Mouse (Mus musculus) neural tube, embryonic 13.5 days (tissue): ENCODE data around the gene Shc1. TPM values are rescaled to one million over a fixed set of nuclear protein-coding genes. Genes with fewer than 3 reads are reported as not detected.

Experiments used
- ATAC-seq: fragments of 200-750 bp; cut with Nextera tagmentation; 2 replicates; pipeline ENCODE4 v1.8.0; 2017; ENCODE audit warnings: low read depth, mild to moderate bottlenecking, moderate TSS enrichment, moderate library complexity
- H3K27ac ChIP-seq: fragments of 300-500 bp; sonication (generic); replicated peaks from 2 replicates; pipeline ENCODE4 v1.5.1; 2015; ENCODE audit warnings: moderate library complexity, mild to moderate bottlenecking, inconsistent platforms
- H3K27me3 ChIP-seq: fragments of 300-500 bp; sonication (generic); 2 replicates; pipeline ENCODE4 v1.6.1; 2015; ENCODE audit warnings: mild to moderate bottlenecking, inconsistent platforms
- H3K36me3 ChIP-seq: fragments of 300-500 bp; sonication (generic); 2 replicates; pipeline ENCODE4 v1.6.1; 2015; ENCODE audit warnings: mild to moderate bottlenecking, inconsistent platforms
- H3K4me1 ChIP-seq: fragments of 300-500 bp; sonication (generic); replicated peaks from 2 replicates; pipeline ENCODE4 v1.6.1; 2015; ENCODE audit warnings: inconsistent platforms
- H3K4me2 ChIP-seq: fragments of 300-500 bp; sonication (generic); 2 replicates; pipeline ENCODE4 v1.6.1; 2015; ENCODE audit warnings: inconsistent platforms, mild to moderate bottlenecking, moderate library complexity
- H3K4me3 ChIP-seq: fragments of 300-500 bp; sonication (generic); 2 replicates; pipeline ENCODE4 v1.5.1; 2015; ENCODE audit warnings: mild to moderate bottlenecking, inconsistent platforms
- H3K9ac ChIP-seq: fragments of 300-500 bp; sonication (generic); 2 replicates; pipeline ENCODE4 v1.6.1; 2015; ENCODE audit warnings: moderate library complexity, mild to moderate bottlenecking, inconsistent platforms
- H3K9me3 ChIP-seq: fragments of 300-500 bp; sonication (generic); 2 replicates; pipeline ENCODE4 v1.6.1; 2016; ENCODE audit warnings: inconsistent platforms
- WGBS: fragments of 180-500 bp; shearing (Covaris S2); methylation state at CpG from one replicate; pipeline ENCODE4 v1.1.7; 2015; 5-methylcytosine and 5-hydroxymethylcytosine counted together
- polyA plus RNA-seq: library from polyadenylated mRNA; unstranded; fragments of >200 nt; fragmentation: Nextera tagmentation; extraction: Ambion mirVana; gene quantifications from 2 replicates; pipeline ENCODE4 v1.2.1, GENCODE M21; 2015

Gene Shc1
- polyA plus RNA-seq = 41.8 and 45.1 TPM in 2 replicates

GRCm38 (mm10) chr3:89418170-89418860 is at the start of gene Shc1, which contains the start of gene Cks1b:
Gene Shc1 (plus strand): TSS chr3:89418443.
Gene Cks1b (minus strand): TSS chr3:89418383.
- no peaks in the 10 kb centered on the region for H3K27me3 ChIP-seq
- H3K9me3 ChIP-seq = no peaks in the 10 kb centered on the region
- H3K4me3 ChIP-seq = peak within 1 kb of the TSS; percentile 51
- peak within 1 kb of the TSS; percentile 79 for H3K9ac ChIP-seq
- under 1% methylated on average over 39 of the region's 39 CpGs for WGBS
- H3K4me1 ChIP-seq = peaks cover 61% of the 10 kb centered on the region
- peak; percentile 95 for ATAC-seq
- peak within 1 kb of the TSS; percentile 89 for H3K4me2 ChIP-seq
- peak within 1 kb of the TSS; percentile 86 for H3K27ac ChIP-seq
- peaks cover 25% of the 10 kb centered on the region for H3K36me3 ChIP-seq

DNA sequence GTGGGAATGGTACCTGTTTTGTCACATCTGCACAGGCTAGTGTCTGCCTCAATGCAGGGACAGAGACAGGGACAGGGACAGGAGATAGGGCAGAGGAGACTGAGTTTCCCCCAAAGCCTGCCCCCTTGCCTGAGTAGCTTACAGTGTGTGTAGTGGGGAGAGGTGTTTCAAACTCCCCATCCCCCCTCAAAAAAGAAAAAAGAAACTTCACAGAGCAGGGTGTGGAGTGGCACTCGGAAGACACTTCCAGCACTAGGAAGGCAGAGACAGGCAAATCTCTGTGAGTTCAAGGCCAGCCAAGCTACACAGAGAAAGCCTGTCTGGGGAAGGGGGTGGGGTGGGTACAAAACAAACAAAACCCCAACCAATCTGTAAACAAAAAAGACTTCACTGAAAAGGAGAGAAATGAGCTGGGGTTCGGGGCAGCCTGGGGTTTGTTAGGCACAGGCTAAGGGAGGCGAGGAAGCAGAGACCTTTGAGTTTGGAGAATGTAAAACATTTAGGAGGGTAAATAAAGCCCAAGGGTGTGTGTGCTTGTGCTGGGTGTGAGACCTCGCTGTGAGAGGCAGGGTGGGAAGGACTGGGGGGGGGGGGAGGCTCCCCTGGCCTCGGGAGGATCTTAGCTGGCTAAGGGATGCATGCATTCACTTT is 44.5 kb upstream of the Shc1 start:
- Histone ChIP-seq H3K27ac (no peak overlapping the region), H3K4me2 (no peak overlapping the region), H3K36me3 (no peaks in the 10 kb centered on the region), H3K27me3 (0 out of 2 replicates have a peak, but pooled peaks cover 3% of the 10 kb centered on the region), H3K4me1 (peaks cover 9% of the 10 kb centered on the region), H3K9ac (no peak overlapping the region), H3K9me3 (no peaks in the 10 kb centered on the region), H3K4me3 (no peak overlapping the region)
- 52% methylated on average over 5 of the region's 5 CpGs for WGBS
- no peak for ATAC-seq

- Histone ChIP-seq H3K27me3 (no peaks in the 10 kb centered on the region), H3K4me3 (0 out of 2 replicates have a peak overlapping the region, but pooled peaks have one; percentile 52), H3K9ac (no peak overlapping the region), H3K4me1 (peaks cover 21% of the 10 kb centered on the region), H3K27ac (no peak overlapping the region), H3K36me3 (no peaks in the 10 kb centered on the region), H3K9me3 (no peaks in the 10 kb centered on the region), H3K4me2 (peak overlapping the region; percentile 76)
- WGBS = 66% methylated on average over 4 of the region's 4 CpGs
- ATAC-seq = peak; percentile 20; the same call in 1 of the 2 replicates
Observed at GRCm38 (mm10) chr3:89377831-89378230, 40.4 kb upstream of the Shc1 start.

DNA sequence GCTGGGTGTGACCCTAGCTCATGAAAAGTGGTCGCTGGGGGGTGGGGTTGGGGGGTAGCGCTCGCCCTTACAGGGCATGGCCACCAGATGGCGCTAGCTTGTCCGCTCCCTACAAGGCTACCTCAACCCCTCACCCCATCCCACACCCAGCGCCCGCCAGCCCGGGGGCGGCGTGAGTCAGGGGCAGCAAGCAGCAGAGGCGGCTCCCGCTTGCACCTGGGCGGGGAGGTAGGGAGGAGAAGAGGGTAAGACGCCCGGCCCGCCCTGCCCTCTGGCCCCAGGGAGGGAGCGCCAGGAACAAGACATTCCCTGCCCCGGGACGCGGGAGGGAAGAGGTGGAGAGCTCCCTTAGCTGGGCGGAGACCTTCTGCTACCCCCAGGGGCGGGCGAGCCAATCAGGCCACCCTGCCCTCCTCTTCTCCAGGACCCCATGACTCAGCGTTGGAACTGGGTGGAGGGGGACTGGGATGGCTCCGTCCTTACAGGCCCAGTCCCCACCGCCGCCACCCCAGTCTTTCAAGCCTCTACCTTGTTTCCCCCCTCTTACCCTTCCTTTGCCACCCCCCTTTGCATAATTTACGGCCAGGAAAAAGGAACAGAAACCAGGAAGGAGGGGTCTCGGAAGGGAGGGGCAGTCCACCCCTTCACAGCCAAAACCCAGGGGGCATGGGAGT is 39.7 kb upstream of the Shc1 start:
- peak; percentile 91 for ATAC-seq
- Histone ChIP-seq H3K9me3 (no peaks in the 10 kb centered on the region), H3K27ac (0 out of 2 replicates have a peak overlapping the region, but pooled peaks have one; percentile 20), H3K36me3 (no peaks in the 10 kb centered on the region), H3K4me3 (peak overlapping the region; percentile 52), H3K4me2 (peak overlapping the region; percentile 76), H3K9ac (peak overlapping the region; percentile 83), H3K27me3 (no peaks in the 10 kb centered on the region), H3K4me1 (peaks cover 21% of the 10 kb centered on the region)
- under 1% methylated on average over 29 of the region's 29 CpGs for WGBS

GRCm38 (mm10) chr3:89379388-89380131 is 38.7 kb upstream of the Shc1 start:
- Histone ChIP-seq H3K4me3 (no peak overlapping the region), H3K4me1 (peaks cover 21% of the 10 kb centered on the region), H3K27me3 (no peaks in the 10 kb centered on the region), H3K4me2 (peak overlapping the region; percentile 76), H3K36me3 (no peaks in the 10 kb centered on the region), H3K9me3 (no peaks in the 10 kb centered on the region), H3K27ac (no peak overlapping the region), H3K9ac (no peak overlapping the region)
- no peak for ATAC-seq
- WGBS = 86% methylated on average over 31 of the region's 31 CpGs

- 93% methylated on average over 14 of the region's 14 CpGs for WGBS
Observed at GRCm38 (mm10) chr3:89380291-89380690, 38.0 kb upstream of the Shc1 start.

DNA sequence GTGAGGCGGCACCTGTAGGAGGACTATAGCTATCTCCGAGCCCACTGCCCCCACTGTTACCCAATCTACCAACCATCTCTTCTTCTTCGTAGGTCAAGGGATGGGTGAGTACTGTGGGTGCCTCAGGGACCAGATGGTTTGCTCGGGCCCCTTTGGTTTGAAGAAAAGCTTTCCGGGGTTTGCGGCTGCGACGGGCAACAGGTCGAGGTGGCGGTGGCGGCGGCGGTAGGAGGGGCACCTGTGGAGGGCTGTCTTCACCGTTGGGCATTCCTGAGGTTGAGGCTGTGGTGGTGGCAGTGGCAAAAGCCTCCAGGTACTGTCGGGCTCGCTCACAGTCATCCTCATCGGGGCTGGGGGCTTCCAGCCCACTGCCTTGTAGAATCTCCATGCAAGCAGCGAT is 37.5 kb upstream of the Shc1 start:
- no peaks in the 10 kb centered on the region for H3K36me3 ChIP-seq
- peaks cover 21% of the 10 kb centered on the region for H3K4me1 ChIP-seq
- H3K9ac ChIP-seq = no peak overlapping the region
- H3K27ac ChIP-seq = no peak overlapping the region
- H3K4me2 ChIP-seq = no peak overlapping the region
- 92% methylated on average over 18 of the region's 18 CpGs for WGBS
- no peaks in the 10 kb centered on the region for H3K9me3 ChIP-seq
- 0 out of 2 replicates have a peak, but pooled peaks cover 5% of the 10 kb centered on the region for H3K27me3 ChIP-seq
- ATAC-seq = no peak
- H3K4me3 ChIP-seq = no peak overlapping the region

More at GRCm38 (mm10) chr3:89380291-89380690, 38.0 kb upstream of the Shc1 start:
- Histone ChIP-seq H3K27ac (no peak overlapping the region), H3K4me1 (peaks cover 21% of the 10 kb centered on the region), H3K4me3 (no peak overlapping the region), H3K36me3 (no peaks in the 10 kb centered on the region), H3K27me3 (0 out of 2 replicates have a peak, but pooled peaks cover under 1% of the 10 kb centered on the region), H3K9ac (no peak overlapping the region), H3K4me2 (no peak overlapping the region), H3K9me3 (no peaks in the 10 kb centered on the region)
- no peak for ATAC-seq

DNA sequence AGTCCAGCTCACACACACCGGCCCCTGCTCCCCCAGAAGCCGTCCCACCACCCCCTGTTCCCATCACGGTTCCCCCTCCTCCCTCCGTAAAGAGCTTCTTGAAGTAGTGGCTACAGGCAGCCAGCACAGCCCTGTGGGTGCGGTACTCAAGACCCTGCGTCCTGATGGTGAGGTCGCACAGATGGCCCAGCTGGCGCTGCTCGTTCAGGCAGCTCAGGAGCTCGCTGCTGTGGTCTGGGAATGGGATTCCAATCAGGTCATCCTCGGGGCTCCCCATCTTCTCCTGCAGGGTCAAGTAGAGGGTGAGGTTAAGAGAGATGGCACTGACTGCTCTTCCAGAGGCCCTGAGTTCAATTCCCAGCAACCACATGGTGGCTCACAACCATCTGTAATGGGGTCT is 37.0 kb upstream of the Shc1 start:
- no peak for ATAC-seq
- H3K4me1 ChIP-seq = peaks cover 21% of the 10 kb centered on the region
- no peak overlapping the region for H3K9ac ChIP-seq
- no peak overlapping the region for H3K27ac ChIP-seq
- H3K4me3 ChIP-seq = no peak overlapping the region
- no peak overlapping the region for H3K4me2 ChIP-seq
- WGBS = 86% methylated on average over 11 of the region's 11 CpGs
- 0 out of 2 replicates have a peak, but pooled peaks cover 5% of the 10 kb centered on the region for H3K27me3 ChIP-seq
- H3K36me3 ChIP-seq = no peaks in the 10 kb centered on the region
- no peaks in the 10 kb centered on the region for H3K9me3 ChIP-seq

GRCm38 (mm10) chr3:89382033-89382882 is 36.0 kb upstream of the Shc1 start:
- H3K9ac ChIP-seq = no peak overlapping the region
- no peak overlapping the region for H3K4me2 ChIP-seq
- H3K4me1 ChIP-seq = peaks cover 21% of the 10 kb centered on the region
- no peak for ATAC-seq
- H3K9me3 ChIP-seq = no peaks in the 10 kb centered on the region
- H3K4me3 ChIP-seq = no peak overlapping the region
- H3K27me3 ChIP-seq = 0 out of 2 replicates have a peak, but pooled peaks cover 5% of the 10 kb centered on the region
- WGBS = 87% methylated on average over 9 of the region's 9 CpGs
- no peaks in the 10 kb centered on the region for H3K36me3 ChIP-seq
- H3K27ac ChIP-seq = no peak overlapping the region

DNA sequence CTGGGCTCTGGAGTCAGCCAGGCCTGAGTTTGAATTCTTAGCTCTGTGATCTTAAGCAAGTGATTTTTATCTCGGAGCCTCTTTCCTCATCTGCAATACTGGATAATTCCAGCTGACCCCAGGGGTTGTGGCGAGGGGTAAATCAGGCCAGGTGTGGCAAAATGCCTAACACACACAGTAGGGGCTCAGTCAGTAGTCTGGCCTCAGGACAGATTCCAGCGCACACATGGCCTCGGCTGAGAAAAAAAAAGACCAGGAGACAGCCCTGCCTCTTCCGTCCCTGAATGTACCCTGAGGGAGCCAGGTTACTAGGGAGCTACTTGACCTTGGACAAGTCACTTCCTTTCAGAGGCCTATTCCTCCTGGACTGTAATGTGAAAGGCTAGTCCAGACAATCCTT is 35.3 kb upstream of the Shc1 start:
- 0 out of 2 replicates have a peak, but pooled peaks cover 5% of the 10 kb centered on the region for H3K27me3 ChIP-seq
- H3K9ac ChIP-seq = no peak overlapping the region
- no peak overlapping the region for H3K4me2 ChIP-seq
- ATAC-seq = no peak
- 82% methylated on average over 5 of the region's 5 CpGs for WGBS
- no peaks in the 10 kb centered on the region for H3K36me3 ChIP-seq
- no peaks in the 10 kb centered on the region for H3K9me3 ChIP-seq
- peaks cover 20% of the 10 kb centered on the region for H3K4me1 ChIP-seq
- H3K4me3 ChIP-seq = no peak overlapping the region
- no peak overlapping the region for H3K27ac ChIP-seq
